In genomic region chr5:119711626-119712025, GRCm38 (mm10) we compare ENCODE assay signal across 14 mouse cellular contexts. TPM values are rescaled to one million over a fixed set of nuclear protein-coding genes. Genes with fewer than 3 reads are reported as not detected.
"Had no signal": no experiment of that assay in that cellular context is flagged by ENCODE, and none has a peak within 500 bp of the region (broad histone marks: within the 10 kb centered on the region; RNA-seq: fewer than 3 reads in every experiment).

No protein-coding gene starts in this region.

- DNase-seq: kidney, adult 2 months; kidney, postnatal 36 days; left cerebral cortex, postnatal 4 days; lung, adult 18-20 months; thymus, adult 18-20 months; thymus, postnatal 36 days had no signal

- H3K9me3 ChIP-seq: midbrain, embryonic 13.5 days had no signal

- H3K36me3 ChIP-seq: limb, embryonic 13.5 days; midbrain, embryonic 13.5 days; neural tube, embryonic 12.5 days had no signal

- H3K9ac ChIP-seq: limb, embryonic 13.5 days; liver, embryonic 14.5 days; midbrain, embryonic 13.5 days; neural tube, embryonic 12.5 days had no signal

- H3K27ac ChIP-seq: kidney, postnatal 0 days; limb, embryonic 13.5 days; liver, embryonic 14.5 days; midbrain, embryonic 13.5 days; neural tube, embryonic 12.5 days had no signal

- ATAC-seq: intestine, embryonic 16.5 days; midbrain, embryonic 13.5 days had no signal

- H3K4me3 ChIP-seq: limb, embryonic 13.5 days; midbrain, embryonic 13.5 days; neural tube, embryonic 12.5 days had no signal

- H3K4me2 ChIP-seq: midbrain, embryonic 13.5 days; neural tube, embryonic 12.5 days had no signal

RNA-seq across cellular contexts. Expression of gene Tbx3, which starts 41.2 kb away (rescaled TPM):
- total RNA-seq: megakaryocyte-erythroid progenitor cell, adult 5-6 weeks; neutrophil, adult 5-6 weeks had no signal
